Mouse (Mus musculus): ENCODE data around the gene Tekt2. TPM values are rescaled to one million over a fixed set of nuclear protein-coding genes. Genes with fewer than 3 reads are reported as not detected.

The Tekt2 gene
- polyA plus RNA-seq (2015; fragmentation: Nextera tagmentation; extraction: Ambion mirVana) = 6.6 and 6.7 TPM in 2 replicates

DNA sequence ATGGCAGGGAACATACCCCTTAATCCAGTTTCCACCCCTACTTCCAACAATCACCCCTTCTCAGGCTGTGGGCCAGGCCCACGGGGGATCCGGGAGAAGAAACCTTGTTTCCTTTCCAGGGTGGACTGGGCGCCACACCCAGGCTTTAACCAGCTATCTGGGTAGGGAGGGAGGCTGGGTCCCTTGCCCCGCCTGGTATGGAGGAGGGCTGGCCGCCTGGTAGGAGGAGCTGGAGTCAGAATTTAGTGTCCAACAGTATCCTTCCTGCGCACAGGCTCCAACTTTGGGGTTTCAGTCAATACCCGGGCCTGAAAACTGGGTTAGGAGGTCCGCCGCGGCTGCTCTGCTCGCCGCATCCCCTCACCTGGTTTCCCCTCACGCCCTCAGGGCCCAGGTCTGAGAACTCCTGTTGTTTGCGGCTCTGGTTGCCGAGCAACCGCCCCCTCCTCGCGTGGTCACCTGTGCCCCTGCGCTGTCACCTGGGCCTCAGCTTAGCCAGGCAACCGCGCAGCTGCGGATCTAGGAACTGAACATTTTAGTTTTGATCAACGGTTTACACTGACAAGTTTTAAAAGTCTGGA, at the start of gene Tekt2:
TSS of gene Tekt2 (minus strand) at position 408 of the 581 bp plus-strand sequence.
- WGBS = 10% methylated on average over 23 of the region's 23 CpGs
- peak within 1 kb of the TSS; percentile 34 for H3K9ac ChIP-seq
- H3K4me1 ChIP-seq (replicated peaks) = peaks cover 22% of the 10 kb centered on the region
- no peak within 1 kb of the TSS for H3K27ac ChIP-seq (replicated peaks)
- ATAC-seq (ENCODE audit: low read depth) = no peak
- H3K4me3 ChIP-seq = no peak within 1 kb of the TSS
- H3K36me3 ChIP-seq = no peaks in the 10 kb centered on the region
- H3K4me2 ChIP-seq = peak within 1 kb of the TSS; percentile 38
- peaks cover 32% of the 10 kb centered on the region for H3K27me3 ChIP-seq
- no peaks in the 10 kb centered on the region for H3K9me3 ChIP-seq

GRCm38 (mm10) chr4:126371497-126371896, 46.0 kb upstream of the Tekt2 start:
- no peak for ATAC-seq (ENCODE audit: low read depth)
- H3K36me3 ChIP-seq = peaks cover 36% of the 10 kb centered on the region
- H3K4me1 ChIP-seq (replicated peaks) = no peaks in the 10 kb centered on the region
- no peaks in the 10 kb centered on the region for H3K27me3 ChIP-seq
- no peak overlapping the region for H3K4me2 ChIP-seq
- no peak overlapping the region for H3K9ac ChIP-seq
- H3K27ac ChIP-seq (replicated peaks) = no peak overlapping the region
- WGBS = 93% methylated on average over 9 of the region's 9 CpGs
- H3K4me3 ChIP-seq = no peak overlapping the region
- no peaks in the 10 kb centered on the region for H3K9me3 ChIP-seq

- peaks cover 64% of the 10 kb centered on the region for H3K36me3 ChIP-seq
Observed at GRCm38 (mm10) chr4:126360069-126360468, 34.6 kb upstream of the Tekt2 start.

GRCm38 (mm10) chr4:126343451-126343850, 18.0 kb upstream of the Tekt2 start:
- Histone ChIP-seq H3K4me2 (no peak overlapping the region), H3K4me3 (no peak overlapping the region), H3K36me3 (peaks cover 44% of the 10 kb centered on the region), H3K27ac (replicated peaks) (no peak overlapping the region), H3K9me3 (no peaks in the 10 kb centered on the region), H3K4me1 (replicated peaks) (no peaks in the 10 kb centered on the region), H3K27me3 (no peaks in the 10 kb centered on the region), H3K9ac (no peak overlapping the region)
- no peak for ATAC-seq (ENCODE audit: low read depth)
- WGBS = 84% methylated on average over 4 of the region's 4 CpGs

More at GRCm38 (mm10) chr4:126360069-126360468, 34.6 kb upstream of the Tekt2 start:
- Histone ChIP-seq H3K9me3 (no peaks in the 10 kb centered on the region), H3K9ac (no peak overlapping the region), H3K4me1 (replicated peaks) (no peaks in the 10 kb centered on the region), H3K4me3 (no peak overlapping the region), H3K27me3 (no peaks in the 10 kb centered on the region), H3K27ac (replicated peaks) (no peak overlapping the region), H3K4me2 (no peak overlapping the region)
- ATAC-seq (ENCODE audit: low read depth) = no peak
- WGBS = 91% methylated on average over 1 of the region's 1 CpGs

DNA sequence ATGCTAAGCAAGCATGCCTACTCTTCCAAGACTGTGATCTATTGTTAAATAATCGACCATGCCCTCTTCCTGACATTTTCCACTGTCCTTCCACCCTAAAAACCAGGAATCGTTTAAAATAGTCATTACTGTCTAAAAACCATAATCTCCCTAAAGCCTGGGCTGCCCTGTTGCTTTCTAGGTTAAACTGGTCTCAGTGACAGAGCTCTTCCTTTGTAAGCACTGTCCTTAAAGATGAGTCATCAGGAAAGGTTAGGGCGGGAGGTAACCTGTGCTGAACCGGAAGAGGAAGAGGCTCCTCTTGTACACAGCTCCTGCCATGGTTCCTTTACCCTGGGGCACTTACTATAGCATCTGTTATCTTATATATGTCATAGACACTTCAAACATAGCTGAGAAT, 14.0 kb upstream of the Tekt2 start:
- WGBS = 53% methylated on average over 4 of the region's 4 CpGs
- Histone ChIP-seq H3K27me3 (no peaks in the 10 kb centered on the region), H3K4me1 (replicated peaks) (no peaks in the 10 kb centered on the region)

GRCm38 (mm10) chr4:126332358-126332757, 6.9 kb upstream of the Tekt2 start:
- no peaks in the 10 kb centered on the region for H3K4me1 ChIP-seq (replicated peaks)
- H3K4me3 ChIP-seq = no peak overlapping the region
- no peak overlapping the region for H3K4me2 ChIP-seq
- ATAC-seq (ENCODE audit: low read depth) = no peak
- no peak overlapping the region for H3K27ac ChIP-seq (replicated peaks)
- H3K36me3 ChIP-seq = peaks cover 10% of the 10 kb centered on the region; the same call in 1 of the 2 replicates
- WGBS = 57% methylated on average over 3 of the region's 3 CpGs
- H3K27me3 ChIP-seq = no peaks in the 10 kb centered on the region
- H3K9me3 ChIP-seq = no peaks in the 10 kb centered on the region
- no peak overlapping the region for H3K9ac ChIP-seq

More for the DNA sequence above, 14.0 kb upstream of the Tekt2 start:
- Histone ChIP-seq H3K4me3 (no peak overlapping the region), H3K9ac (no peak overlapping the region), H3K27ac (replicated peaks) (no peak overlapping the region), H3K36me3 (peaks cover 27% of the 10 kb centered on the region), H3K4me2 (no peak overlapping the region), H3K9me3 (no peaks in the 10 kb centered on the region)
- ATAC-seq (ENCODE audit: low read depth) = no peak

DNA sequence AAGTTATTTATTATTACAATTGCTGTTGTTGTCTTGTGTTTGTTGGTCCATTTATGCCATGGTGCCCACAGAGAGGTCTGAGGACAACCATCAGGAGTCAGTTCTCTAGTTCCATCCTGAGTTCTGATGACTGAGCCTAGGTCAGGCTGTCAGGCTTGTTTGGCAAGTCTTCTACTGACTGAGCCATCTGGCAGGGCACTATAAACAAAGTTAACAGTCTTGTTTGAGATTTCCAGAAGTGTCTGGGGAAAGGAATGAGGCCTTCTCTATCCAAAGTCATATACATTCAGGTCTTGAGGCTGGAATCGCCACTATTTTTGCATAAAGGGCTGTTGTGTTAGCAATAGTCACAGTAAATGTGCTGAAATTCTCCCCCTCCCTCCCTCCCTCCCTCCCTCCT, 6.3 kb upstream of the Tekt2 start:
- H3K9ac ChIP-seq = no peak overlapping the region
- no peaks in the 10 kb centered on the region for H3K4me1 ChIP-seq (replicated peaks)
- no peak overlapping the region for H3K4me2 ChIP-seq
- peaks cover 7% of the 10 kb centered on the region; the same call in 1 of the 2 replicates for H3K36me3 ChIP-seq
- no peak overlapping the region for H3K4me3 ChIP-seq
- H3K27ac ChIP-seq (replicated peaks) = no peak overlapping the region
- ATAC-seq (ENCODE audit: low read depth) = no peak
- no peaks in the 10 kb centered on the region for H3K9me3 ChIP-seq
- WGBS = 70% methylated on average over 1 of the region's 1 CpGs
- no peaks in the 10 kb centered on the region for H3K27me3 ChIP-seq

- Histone ChIP-seq H3K4me1 (replicated peaks) (peaks cover 4% of the 10 kb centered on the region), H3K27me3 (peaks cover 7% of the 10 kb centered on the region), H3K9ac (no peak overlapping the region), H3K4me3 (no peak overlapping the region), H3K27ac (replicated peaks) (no peak overlapping the region), H3K4me2 (no peak overlapping the region), H3K9me3 (no peaks in the 10 kb centered on the region), H3K36me3 (no peaks in the 10 kb centered on the region; the same call in 1 of the 2 replicates)
- ATAC-seq (ENCODE audit: low read depth) = no peak
- 92% methylated on average over 4 of the region's 4 CpGs for WGBS
Observed at GRCm38 (mm10) chr4:126330295-126330694, 4.8 kb upstream of the Tekt2 start.

GRCm38 (mm10) chr4:126326036-126326435, 548 bp upstream of the Tekt2 start:
- Histone ChIP-seq H3K27me3 (peaks cover 32% of the 10 kb centered on the region), H3K27ac (replicated peaks) (no peak overlapping the region), H3K4me1 (replicated peaks) (peaks cover 16% of the 10 kb centered on the region), H3K4me2 (no peak overlapping the region), H3K36me3 (no peaks in the 10 kb centered on the region), H3K4me3 (no peak overlapping the region), H3K9ac (no peak overlapping the region), H3K9me3 (no peaks in the 10 kb centered on the region)
- 22% methylated on average over 6 of the region's 6 CpGs for WGBS
- ATAC-seq (ENCODE audit: low read depth) = no peak

- no peaks in the 10 kb centered on the region for H3K9me3 ChIP-seq
- H3K4me3 ChIP-seq = no peak overlapping the region
- no peaks in the 10 kb centered on the region for H3K36me3 ChIP-seq
- no peak overlapping the region for H3K27ac ChIP-seq (replicated peaks)
- peaks cover 32% of the 10 kb centered on the region for H3K27me3 ChIP-seq
- no peak for ATAC-seq (ENCODE audit: low read depth)
- H3K9ac ChIP-seq = peak overlapping the region; percentile 34; the same call in 1 of the 2 replicates
- peak overlapping the region; percentile 38 for H3K4me2 ChIP-seq
- peaks cover 28% of the 10 kb centered on the region for H3K4me1 ChIP-seq (replicated peaks)
- 28% methylated on average over 13 of the region's 13 CpGs for WGBS
Observed at GRCm38 (mm10) chr4:126324861-126325260, 627 bp downstream of the Tekt2 start.

- Histone ChIP-seq H3K4me3 (no peak overlapping the region), H3K9ac (no peak overlapping the region), H3K4me2 (no peak overlapping the region), H3K36me3 (peaks cover 14% of the 10 kb centered on the region), H3K4me1 (replicated peaks) (peaks cover 32% of the 10 kb centered on the region), H3K27me3 (peaks cover 32% of the 10 kb centered on the region), H3K27ac (replicated peaks) (no peak overlapping the region), H3K9me3 (no peaks in the 10 kb centered on the region)
- 97% methylated on average over 13 of the region's 13 CpGs for WGBS
- no peak for ATAC-seq (ENCODE audit: low read depth)
Observed at GRCm38 (mm10) chr4:126322646-126323045, 2.8 kb downstream of the Tekt2 start.

DNA sequence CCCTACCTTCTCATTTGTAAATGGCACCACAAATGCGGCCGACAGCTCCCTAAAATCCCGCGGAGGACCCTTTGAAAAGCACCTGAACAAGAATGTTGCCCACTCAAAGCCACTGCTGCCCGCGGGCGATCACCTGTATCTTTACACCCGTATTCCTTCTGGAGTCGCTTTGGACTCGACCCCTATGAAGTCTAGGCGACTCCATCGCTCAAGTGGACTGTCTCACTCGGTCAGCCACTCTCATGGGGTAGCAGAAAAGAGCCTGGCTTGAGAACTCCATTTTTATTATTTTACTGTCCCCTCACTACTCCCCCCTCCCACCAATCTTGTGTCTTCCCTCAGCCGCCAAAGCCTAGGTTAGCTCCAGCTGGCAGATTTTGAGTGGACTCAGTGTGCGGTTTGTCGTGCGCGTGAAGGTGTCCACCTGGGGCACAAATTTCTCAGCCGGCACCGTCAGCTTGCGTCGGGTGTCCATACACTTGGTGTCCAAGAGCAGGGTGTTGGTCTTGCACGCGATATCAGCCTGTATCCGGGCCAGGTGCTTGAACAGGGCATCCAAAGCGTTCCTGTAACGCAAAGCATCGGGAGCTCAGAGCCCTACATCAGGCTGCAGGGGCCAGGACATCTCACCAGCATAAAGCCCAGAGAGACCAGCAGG, 3.5 kb downstream of the Tekt2 start:
- Histone ChIP-seq H3K4me2 (peak overlapping the region; percentile 98), H3K4me3 (peak overlapping the region; percentile 79), H3K27ac (replicated peaks) (no peak overlapping the region), H3K4me1 (replicated peaks) (peaks cover 32% of the 10 kb centered on the region), H3K36me3 (peaks cover 21% of the 10 kb centered on the region), H3K9ac (peak overlapping the region; percentile 38; the same call in 1 of the 2 replicates), H3K27me3 (peaks cover 32% of the 10 kb centered on the region), H3K9me3 (no peaks in the 10 kb centered on the region)
- peak; percentile 34; the same call in 1 of the 2 replicates for ATAC-seq (ENCODE audit: low read depth)
- 53% methylated on average over 28 of the region's 28 CpGs for WGBS

All from neural tube, embryonic 13.5 days (tissue).